ENCODE assay signal across 8 mouse cellular contexts in the genomic region with DNA sequence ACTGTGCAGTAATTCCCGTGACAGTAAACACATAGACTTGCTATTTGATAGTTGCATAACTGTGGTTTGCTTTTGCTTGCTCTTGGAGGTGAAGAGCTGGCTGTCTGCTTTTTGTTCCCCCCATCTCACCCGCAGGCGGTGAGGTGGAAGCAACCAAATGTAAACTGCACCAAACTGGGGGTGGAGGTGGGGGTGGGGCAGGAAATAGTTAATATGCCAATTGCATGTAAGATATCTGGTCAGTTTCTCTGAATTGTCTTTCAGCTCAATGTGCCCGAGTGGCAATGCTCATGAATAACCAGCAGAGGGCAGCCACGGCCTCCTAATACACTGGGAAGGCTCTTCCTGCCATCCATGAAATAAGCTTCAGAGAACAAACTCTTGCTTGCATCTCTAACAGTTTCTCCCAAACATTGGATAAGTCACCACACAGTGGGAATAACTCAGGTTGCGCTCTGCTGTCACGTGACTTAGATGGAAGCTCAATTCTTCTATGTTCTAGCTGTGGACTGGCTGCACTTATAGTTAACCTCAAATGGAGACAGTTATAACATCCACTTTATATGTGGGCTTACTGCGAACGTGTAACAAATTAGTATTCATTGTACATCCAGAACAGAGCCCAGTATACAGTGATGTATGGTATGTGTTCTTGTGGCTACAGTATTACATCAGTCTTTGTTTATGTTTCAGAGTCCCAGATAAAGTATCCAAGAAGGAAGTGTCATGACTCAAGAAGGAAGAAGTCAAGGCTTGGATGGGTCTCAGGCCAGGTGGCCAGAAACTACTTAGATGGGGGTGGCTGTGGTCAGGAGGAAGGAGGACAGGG.
DNase-seq lines count a peak whose midpoint lies in the region; ATAC-seq lines count a peak whose summit lies in the region.
"Had no signal": no experiment of that assay in that cellular context is flagged by ENCODE, and none has a peak within 500 bp of the region (broad histone marks: within the 10 kb centered on the region; RNA-seq: fewer than 3 reads in every experiment).

No protein-coding gene starts in this region.

- H3K9ac ChIP-seq in midbrain, embryonic 14.5 days (replicated peaks; ENCODE audit: low read length) = no peak overlapping the region
- H3K9ac ChIP-seq in stomach, embryonic 14.5 days (replicated peaks; ENCODE audit: low read depth, low read length) = no peak overlapping the region
- H3K9ac ChIP-seq: lung, embryonic 15.5 days had no signal

- no peak overlapping the region for H3K4me2 ChIP-seq in midbrain, embryonic 14.5 days (ENCODE audit: low read length)
- no peak overlapping the region for H3K4me2 ChIP-seq in stomach, embryonic 14.5 days (replicated peaks; ENCODE audit: low read depth, low read length)
- H3K4me2 ChIP-seq: lung, embryonic 15.5 days had no signal

- H3K9me3 ChIP-seq in midbrain, embryonic 14.5 days (ENCODE audit: control insufficient read depth, low read length) = no peaks in the 10 kb centered on the region
- no peaks in the 10 kb centered on the region for H3K9me3 ChIP-seq in stomach, embryonic 14.5 days (ENCODE audit: control insufficient read depth, low read depth, low read length)
- H3K9me3 ChIP-seq: lung, embryonic 15.5 days had no signal

- no peaks in the 10 kb centered on the region for H3K27me3 ChIP-seq in midbrain, embryonic 14.5 days (ENCODE audit: control insufficient read depth, insufficient read depth, low read length)
- H3K27me3 ChIP-seq in stomach, embryonic 14.5 days (ENCODE audit: control insufficient read depth, insufficient read depth, low read length) = no peaks in the 10 kb centered on the region
- H3K27me3 ChIP-seq: lung, embryonic 15.5 days had no signal

- DNase-seq in R1 (ENCODE audit: low read depth, low spot score) = peak; percentile 55
- DNase-seq in cerebellum, adult 8-10 months = peak; percentile 56
- peak; percentile 22 to 85 for DNase-seq in frontal cortex, adult 2 months (ENCODE audit: extremely low spot score in 1 of 2, low spot score in 1 of 2)
- DNase-seq in induced T-regulatory cell, adult 2 months (ENCODE audit: low read depth) = peak; percentile 58
- peak; percentile 28 to 48 for DNase-seq in left cerebral cortex, adult 8-10 months (ENCODE audit: low spot score in 2 of 2)
- DNase-seq in midbrain, embryonic 14.5 days = peak; percentile 90

- H3K27ac ChIP-seq in midbrain, embryonic 14.5 days (replicated peaks; ENCODE audit: low read depth, low read length) = no peak overlapping the region
- H3K27ac ChIP-seq in stomach, embryonic 14.5 days (ENCODE audit: low read length) = no peak overlapping the region
- H3K27ac ChIP-seq: lung, embryonic 15.5 days had no signal

- H3K4me3 ChIP-seq in midbrain, embryonic 14.5 days (replicated peaks; ENCODE audit: low read depth, low read length) = no peak overlapping the region
- no peak overlapping the region for H3K4me3 ChIP-seq in stomach, embryonic 14.5 days (ENCODE audit: low read depth, low read length)
- H3K4me3 ChIP-seq: lung, embryonic 15.5 days had no signal

- 33% methylated on average over 9 of the region's 9 CpGs for WGBS in midbrain, embryonic 14.5 days
- WGBS in stomach, embryonic 14.5 days = 24% methylated on average over 9 of the region's 9 CpGs

- no peaks in the 10 kb centered on the region for H3K4me1 ChIP-seq in midbrain, embryonic 14.5 days (ENCODE audit: control insufficient read depth, insufficient read depth, low read length)
- H3K4me1 ChIP-seq in stomach, embryonic 14.5 days (ENCODE audit: control insufficient read depth, insufficient read depth, low read length) = 0 out of 2 replicates have a peak, but pooled peaks cover 3% of the 10 kb centered on the region
- H3K4me1 ChIP-seq: lung, embryonic 15.5 days had no signal

- ATAC-seq in midbrain, embryonic 14.5 days (ENCODE audit: low FRiP score, low TSS enrichment) = peak; percentile 63
- peak; percentile 46 for ATAC-seq in stomach, embryonic 14.5 days (ENCODE audit: insufficient number of reproducible peaks, insufficient read depth, low FRiP score, low read depth)

- no peaks in the 10 kb centered on the region for H3K36me3 ChIP-seq in midbrain, embryonic 14.5 days (ENCODE audit: control insufficient read depth, insufficient read depth, low read length)
- no peaks in the 10 kb centered on the region for H3K36me3 ChIP-seq in stomach, embryonic 14.5 days (ENCODE audit: control insufficient read depth, insufficient read depth, low read length)
- H3K36me3 ChIP-seq: lung, embryonic 15.5 days had no signal

Comparison
In these comparisons a context has a peak if more than half of its experiments do, and no peak if none do; other contexts are left out.
1. DNase-seq: peak in every context shown above with its lines; median percentile 90 in midbrain, embryonic 14.5 days; 58 in induced T-regulatory cell, adult 2 months; 56 in cerebellum, adult 8-10 months; 55 in R1; 54 in frontal cortex, adult 2 months; 38 in left cerebral cortex, adult 8-10 months.